28 mouse cellular contexts compared by ENCODE assay signal in the genomic region with DNA sequence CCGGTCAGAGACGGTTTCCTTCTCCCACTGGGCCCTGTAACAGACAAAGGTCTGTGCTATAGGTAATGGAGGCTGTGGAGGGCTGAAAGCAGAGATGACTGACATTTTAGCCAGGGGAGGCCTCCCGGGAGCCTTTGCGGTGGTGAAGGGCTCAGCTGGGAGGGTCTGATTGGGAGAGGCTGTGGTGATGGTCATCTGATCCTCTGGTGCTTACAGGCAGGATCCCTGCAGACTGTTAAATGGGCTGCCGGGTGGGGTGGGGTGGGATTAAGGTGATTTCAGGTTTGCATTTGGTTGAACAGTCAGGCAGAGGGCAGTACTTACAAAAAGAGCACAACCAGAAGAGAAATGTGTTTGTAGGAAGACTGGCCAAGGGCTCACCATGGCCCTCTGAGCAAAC. TPM values are rescaled to one million over a fixed set of nuclear protein-coding genes. Genes with fewer than 3 reads are reported as not detected.
DNase-seq lines count a peak whose midpoint lies in the region; ATAC-seq and TF ChIP-seq lines count a peak whose summit lies in the region.
"Had no signal": no experiment of that assay in that cellular context is flagged by ENCODE, and none has a peak within 500 bp of the region (broad histone marks: within the 10 kb centered on the region; RNA-seq: fewer than 3 reads in every experiment).

No protein-coding gene starts in this region.

- no peak for TF ChIP-seq CTCF in stomach, postnatal 0 days (IDR thresholded peaks at IDR 0.05; ENCODE audit: low read depth)

- no peak overlapping the region for H3K4me2 ChIP-seq in stomach, embryonic 16.5 days (ENCODE audit: low read depth, low read length)
- H3K4me2 ChIP-seq in stomach, postnatal 0 days (replicated peaks; ENCODE audit: low read depth): no peak overlapping the region
- no peak overlapping the region for H3K4me2 ChIP-seq in embryonic facial prominence, embryonic 14.5 days (ENCODE audit: low read depth, low read length)
- H3K4me2 ChIP-seq in midbrain, embryonic 11.5 days: no peak overlapping the region
- H3K4me2 ChIP-seq: heart, embryonic 12.5 days; hindbrain, embryonic 15.5 days; liver, embryonic 13.5 days; midbrain, embryonic 15.5 days; neural tube, embryonic 12.5 days had no signal

- peak overlapping the region; percentile 20; the same call in 1 of the 2 replicates for H3K9ac ChIP-seq in stomach, embryonic 16.5 days (ENCODE audit: low read length)
- no peak overlapping the region for H3K9ac ChIP-seq in stomach, postnatal 0 days (ENCODE audit: low read length)
- H3K9ac ChIP-seq in embryonic facial prominence, embryonic 14.5 days (ENCODE audit: low read depth, low read length): no peak overlapping the region
- H3K9ac ChIP-seq in midbrain, embryonic 11.5 days (ENCODE audit: low read length): no peak overlapping the region
- H3K9ac ChIP-seq: heart, embryonic 12.5 days; hindbrain, embryonic 15.5 days; liver, embryonic 13.5 days; midbrain, embryonic 15.5 days; neural tube, embryonic 12.5 days had no signal

- no peaks in the 10 kb centered on the region for H3K27me3 ChIP-seq in stomach, embryonic 16.5 days (ENCODE audit: control insufficient read depth, insufficient read depth, low read length)
- no peaks in the 10 kb centered on the region for H3K27me3 ChIP-seq in stomach, postnatal 0 days (ENCODE audit: control insufficient read depth, insufficient read depth, low read length)
- no peaks in the 10 kb centered on the region for H3K27me3 ChIP-seq in embryonic facial prominence, embryonic 14.5 days (replicated peaks; ENCODE audit: control insufficient read depth, insufficient read depth, low read length)
- no peaks in the 10 kb centered on the region for H3K27me3 ChIP-seq in midbrain, embryonic 11.5 days (ENCODE audit: control insufficient read depth, insufficient read depth, low read length)
- H3K27me3 ChIP-seq: heart, embryonic 12.5 days; hindbrain, embryonic 15.5 days; liver, embryonic 13.5 days; midbrain, embryonic 15.5 days; neural tube, embryonic 12.5 days had no signal

- no peak overlapping the region for H3K27ac ChIP-seq in stomach, embryonic 16.5 days (ENCODE audit: low read length)
- H3K27ac ChIP-seq in stomach, postnatal 0 days (replicated peaks): no peak overlapping the region
- no peak overlapping the region for H3K27ac ChIP-seq in embryonic facial prominence, embryonic 14.5 days (replicated peaks; ENCODE audit: low read depth, low read length)
- no peak overlapping the region for H3K27ac ChIP-seq in midbrain, embryonic 11.5 days (ENCODE audit: low read depth, low read length)
- H3K27ac ChIP-seq: hindbrain, embryonic 15.5 days; liver, embryonic 13.5 days; midbrain, embryonic 15.5 days; neural tube, embryonic 12.5 days had no signal

- H3K9me3 ChIP-seq in stomach, embryonic 16.5 days (replicated peaks; ENCODE audit: control insufficient read depth, low read length): no peaks in the 10 kb centered on the region
- H3K9me3 ChIP-seq in stomach, postnatal 0 days (ENCODE audit: control insufficient read depth, low read length): no peaks in the 10 kb centered on the region
- H3K9me3 ChIP-seq in embryonic facial prominence, embryonic 14.5 days (ENCODE audit: control insufficient read depth, low read length): no peaks in the 10 kb centered on the region
- no peaks in the 10 kb centered on the region for H3K9me3 ChIP-seq in midbrain, embryonic 11.5 days (ENCODE audit: control insufficient read depth, low read length)
- H3K9me3 ChIP-seq: heart, embryonic 12.5 days; hindbrain, embryonic 15.5 days; liver, embryonic 13.5 days; midbrain, embryonic 15.5 days; neural tube, embryonic 12.5 days had no signal

- WGBS in stomach, embryonic 16.5 days: 44% methylated on average over 5 of the region's 5 CpGs
- WGBS in stomach, postnatal 0 days: 68% methylated on average over 5 of the region's 5 CpGs
- 8% methylated on average over 5 of the region's 5 CpGs for WGBS in embryonic facial prominence, embryonic 14.5 days
- 61% methylated on average over 5 of the region's 5 CpGs for WGBS in midbrain, embryonic 11.5 days

- no peaks in the 10 kb centered on the region for H3K36me3 ChIP-seq in stomach, embryonic 16.5 days (ENCODE audit: control insufficient read depth, insufficient read depth, low read length)
- no peaks in the 10 kb centered on the region for H3K36me3 ChIP-seq in stomach, postnatal 0 days (ENCODE audit: control insufficient read depth, insufficient read depth, low read length)
- H3K36me3 ChIP-seq in embryonic facial prominence, embryonic 14.5 days (ENCODE audit: control insufficient read depth, insufficient read depth, low read length): peaks cover 14% of the 10 kb centered on the region; the same call in 1 of the 2 replicates
- no peaks in the 10 kb centered on the region for H3K36me3 ChIP-seq in midbrain, embryonic 11.5 days (ENCODE audit: control insufficient read depth, insufficient read depth, low read length)
- H3K36me3 ChIP-seq: heart, embryonic 12.5 days; hindbrain, embryonic 15.5 days; liver, embryonic 13.5 days; midbrain, embryonic 15.5 days; neural tube, embryonic 12.5 days had no signal

- DNase-seq in stomach, postnatal 0 days (ENCODE audit: low spot score): no peak
- DNase-seq in R1 (ENCODE audit: low read depth, low spot score): peak; percentile 50
- DNase-seq in embryonic facial prominence, embryonic 14.5 days (ENCODE audit: low spot score): no peak
- no peak for DNase-seq in midbrain, embryonic 11.5 days (ENCODE audit: low spot score, missing footprints)
- no peak for DNase-seq in kidney, adult 18-20 months
- DNase-seq: adrenal gland, adult 2 months; adrenal gland, postnatal 36 days; B cell, adult 2 months; cerebellum, adult 2 months; cerebellum, postnatal 25 days; gastrocnemius, postnatal 25 days; heart, adult 18-20 months; heart, postnatal 4 days; kidney, adult 11 months; kidney, postnatal 36 days; liver, embryonic 13.5 days; lung, adult 18-20 months; lung, postnatal 10 days; right cerebral cortex, postnatal 4 days had no signal

- no peak for ATAC-seq in stomach, embryonic 16.5 days (ENCODE audit: insufficient read depth, low FRiP score)
- no peak for ATAC-seq in stomach, postnatal 0 days (ENCODE audit: low FRiP score, low TSS enrichment)
- ATAC-seq in embryonic facial prominence, embryonic 14.5 days (ENCODE audit: low read depth): peak; percentile 53; the same call in 1 of the 2 replicates
- ATAC-seq in midbrain, embryonic 11.5 days (ENCODE audit: low FRiP score): no peak
- ATAC-seq: activated CD4-positive, CD25-positive, alpha-beta regulatory T cell, adult 4 months; forebrain, embryonic 14.5 days; inflammation-experienced regulatory T-cells, adult 6 months; midbrain, embryonic 15.5 days had no signal

- peaks cover 22% of the 10 kb centered on the region for H3K4me1 ChIP-seq in stomach, embryonic 16.5 days (ENCODE audit: control insufficient read depth, insufficient read depth, low read length)
- peaks cover 9% of the 10 kb centered on the region for H3K4me1 ChIP-seq in stomach, postnatal 0 days (replicated peaks; ENCODE audit: control insufficient read depth, insufficient read depth)
- H3K4me1 ChIP-seq in embryonic facial prominence, embryonic 14.5 days (ENCODE audit: control insufficient read depth, insufficient read depth, low read length): peaks cover 5% of the 10 kb centered on the region; the same call in 1 of the 2 replicates
- H3K4me1 ChIP-seq in midbrain, embryonic 11.5 days (ENCODE audit: control insufficient read depth, insufficient read depth, low read length): peaks cover 4% of the 10 kb centered on the region

- TF ChIP-seq EP300 in stomach, postnatal 0 days (optimal IDR thresholded peaks at IDR 0.05): no peak

- no peak overlapping the region for H3K4me3 ChIP-seq in stomach, embryonic 16.5 days (replicated peaks; ENCODE audit: low read length)
- no peak overlapping the region for H3K4me3 ChIP-seq in stomach, postnatal 0 days (ENCODE audit: low read depth, low read length)
- no peak overlapping the region for H3K4me3 ChIP-seq in embryonic facial prominence, embryonic 14.5 days (ENCODE audit: low read depth, low read length)
- no peak overlapping the region for H3K4me3 ChIP-seq in midbrain, embryonic 11.5 days (ENCODE audit: low read depth, low read length)
- H3K4me3 ChIP-seq: heart, embryonic 12.5 days; hindbrain, embryonic 15.5 days; liver, embryonic 13.5 days; midbrain, embryonic 15.5 days; myocyte; neural tube, embryonic 12.5 days had no signal

RNA-seq across cellular contexts. Expression of gene Jdp2, which starts 27.0 kb away (rescaled TPM):
- polyA plus RNA-seq in stomach, embryonic 16.5 days (2015; fragmentation: Nextera tagmentation; extraction: Ambion mirVana): 0.29 and 0.80 TPM in 2 replicates
- 0.63 and 0.65 TPM in 2 replicates for polyA plus RNA-seq in stomach, postnatal 0 days (2015; fragmentation: Nextera tagmentation; extraction: Ambion mirVana)
- polyA plus RNA-seq in embryonic facial prominence, embryonic 14.5 days (2014; fragmentation: Nextera tagmentation; extraction: Ambion mirVana): 1.7 and 2.4 TPM in 2 replicates
- 0.11 and 0.29 TPM in 2 replicates for polyA plus RNA-seq in midbrain, embryonic 11.5 days (2014; fragmentation: Nextera tagmentation; extraction: Ambion mirVana)
- polyA plus RNA-seq: activated CD4-positive, CD25-positive, alpha-beta regulatory T cell, adult 4 months had no signal
